Mouse (Mus musculus) heart, adult 2 months (tissue): ENCODE results near the gene Gm10053. TPM values are rescaled to one million over a fixed set of nuclear protein-coding genes. Genes with fewer than 3 reads are reported as not detected.
A peak's percentile ranks its signal among the peaks of the same experiment; 100 is the strongest.

Experiments
- DNase-seq, 2 experiments: peaks; one replicate each; pipeline ENCODE4 v3.0.0; 2021
- H3K27ac ChIP-seq: fragments of 200-600 bp; 2 replicates; pipeline ENCODE4 v1.8.1; 2022
- H3K27me3 ChIP-seq: fragments of 200-500 bp; 2 replicates; pipeline ENCODE4 v1.6.1; 2012; ENCODE audit warnings: mild to moderate bottlenecking, low read length, inconsistent platforms, mixed read lengths; ENCODE audit not compliant: control insufficient read depth, insufficient read depth
- H3K36me3 ChIP-seq: fragments of 200-500 bp; 2 replicates; pipeline ENCODE4 v1.6.1; 2012; ENCODE audit warnings: low read length, inconsistent platforms; ENCODE audit not compliant: control insufficient read depth, insufficient read depth
- H3K4me1 ChIP-seq: fragments of 200-500 bp; 2 replicates; pipeline ENCODE4 v1.6.1; 2011; ENCODE audit warnings: low read length; ENCODE audit not compliant: control insufficient read depth, insufficient read depth
- H3K4me3 ChIP-seq: fragments of 200-600 bp; 2 replicates; pipeline ENCODE4 v1.8.1; 2022
- H3K79me2 ChIP-seq: fragments of 200-500 bp; replicated peaks from 2 replicates; pipeline ENCODE4 v1.6.1; 2012; ENCODE audit warnings: mild to moderate bottlenecking, inconsistent platforms, low read length, moderate library complexity, mixed read lengths; ENCODE audit not compliant: control insufficient read depth, insufficient read depth
- H3K9ac ChIP-seq: fragments of 200-500 bp; 2 replicates; pipeline ENCODE4 v1.6.1; 2012; ENCODE audit warnings: low read depth, mild to moderate bottlenecking, control low read depth, inconsistent platforms, low read length, mixed read lengths
- CTCF ChIP-seq: fragments of 200-600 bp; IDR thresholded peaks from 2 replicates; pipeline ENCODE4 v1.8.1; 2022; ENCODE audit warnings: antibody characterized with exemption, mild to moderate bottlenecking, moderate library complexity
- EP300 ChIP-seq: fragments of 200-500 bp; IDR thresholded peaks from 2 replicates; pipeline ENCODE4 v1.6.1; 2011; ENCODE audit warnings: low read depth, low read length, control low read depth; ENCODE audit not compliant: insufficient read depth
- POLR2A ChIP-seq: fragments of 200-500 bp; IDR thresholded peaks from 2 replicates; pipeline ENCODE4 v1.6.1; 2011; ENCODE audit warnings: mild to moderate bottlenecking, low read depth, low read length, control low read depth; ENCODE audit not compliant: insufficient read depth
- WGBS: fragments of 180-500 bp; shearing (Covaris S2); methylation state at CpG from one replicate; pipeline ENCODE4 v1.1.7; 2018; 5-methylcytosine and 5-hydroxymethylcytosine counted together
- intact Hi-C: fragments of 180-260 bp; cut with DNase I; formaldehyde crosslinking; loops from one replicate; pipeline ENCODE4 v1.15.1; 2025
- polyA plus RNA-seq: library from polyadenylated mRNA; depleted of rRNA; stranded (reverse); fragments of >200 nt; gene quantifications from 2 replicates; pipeline ENCODE4 v1.2.3, GENCODE M21; 2012
- total RNA-seq, 2 experiments: library from RNA; stranded (reverse); gene quantifications; 2 replicates each; pipeline ENCODE4 v1.2.3; 2021

Gm10053 gene
- total and polyA plus RNA-seq, 3 experiments, result 215 to 977 (median 930) TPM

DNA sequence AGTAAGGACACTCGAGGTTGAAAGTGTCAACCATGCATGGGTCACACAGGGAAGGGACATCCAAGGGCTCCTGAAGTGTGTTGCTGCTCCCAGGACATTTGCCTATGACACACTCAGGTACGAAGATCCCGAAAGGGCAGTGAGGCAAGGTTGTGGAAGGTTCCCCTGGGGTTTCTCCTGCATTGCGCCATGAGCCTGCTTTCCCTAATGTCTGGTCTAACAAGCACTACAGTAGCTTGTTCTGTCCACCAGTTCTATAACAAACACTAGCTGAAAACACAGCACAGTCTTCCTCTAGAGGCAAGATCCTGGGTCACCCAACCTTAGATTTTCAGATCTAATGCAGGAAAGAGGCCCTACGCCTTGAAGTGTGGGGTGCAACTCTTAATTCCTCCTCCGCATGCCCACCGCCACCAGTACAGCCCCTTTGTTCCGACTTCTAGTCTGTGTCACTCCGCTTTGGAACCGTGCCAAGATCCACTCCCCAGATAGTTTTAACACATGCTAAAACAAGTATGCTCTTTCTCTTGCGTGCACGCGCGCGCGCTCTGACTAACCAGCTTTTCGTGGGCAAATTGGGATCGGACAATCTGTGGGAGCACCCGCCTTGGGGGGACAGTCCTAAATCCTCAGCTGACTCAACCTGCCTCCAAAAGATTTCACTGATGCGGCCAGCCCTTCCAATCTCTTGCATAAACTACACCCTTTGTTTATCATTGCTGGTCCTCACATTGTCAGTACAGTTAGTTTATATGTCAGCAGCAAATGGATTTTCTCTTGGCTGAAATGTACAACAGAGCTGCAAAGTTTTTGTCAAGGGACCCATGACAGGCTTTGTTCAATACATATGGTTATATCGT lies 23.8 kb upstream of the Gm10053 start:
- DNase-seq, result peak; percentile 64 to 67
- TF ChIP-seq EP300 (0 out of 2 replicates have a peak, but pooled peaks have one; percentile 47), POLR2A (no peak), CTCF (no peak)
- Histone ChIP-seq H3K36me3 (peaks cover 15% of the 10 kb centered on the region), H3K4me3 (peak overlapping the region; percentile 39), H3K27ac (peak overlapping the region; percentile 66), H3K27me3 (no peaks in the 10 kb centered on the region), H3K79me2 (peaks cover 2% of the 10 kb centered on the region; the same call in 1 of the 2 replicates), H3K4me1 (peaks cover 11% of the 10 kb centered on the region), H3K9ac (peak overlapping the region; percentile 14; the same call in 1 of the 2 replicates)
- intact Hi-C loops, result no loop called here
- WGBS, result 46% methylated on average over 21 of the region's 21 CpGs

- H3K4me3 ChIP-seq, result peak overlapping the region; percentile 62
- peaks cover 2% of the 10 kb centered on the region; the same call in 1 of the 2 replicates for H3K36me3 ChIP-seq
- peak overlapping the region; percentile 74 for H3K9ac ChIP-seq
- H3K4me1 ChIP-seq, result no peaks in the 10 kb centered on the region
- peak overlapping the region; percentile 93 for H3K27ac ChIP-seq
- H3K79me2 ChIP-seq, result no peaks in the 10 kb centered on the region
- WGBS, result 15% methylated on average over 13 of the region's 13 CpGs
- intact Hi-C loops, result loop anchor here (2.0 to 10.0 kb wide), 2 partner anchors 62 to 576 kb away; partner anchors contain the start of gene Fxn
- DNase-seq, result no peak
- TF ChIP-seq EP300 (no peak), POLR2A (no peak), CTCF (no peak)
- H3K27me3 ChIP-seq, result no peaks in the 10 kb centered on the region
Observed at GRCm38 (mm10) chr19:24861276-24861611, 14.2 kb upstream of the Gm10053 start.

- DNase-seq, result peak; percentile 77 to 79
- intact Hi-C loops, result loop anchor here (2.0 to 10.0 kb wide), 2 partner anchors 63 to 577 kb away; partner anchors contain the start of gene Fxn
- Histone ChIP-seq H3K4me3 (peak within 1 kb of the TSS; percentile 62), H3K27ac (peak within 1 kb of the TSS; percentile 93), H3K79me2 (no peaks in the 10 kb centered on the region), H3K4me1 (no peaks in the 10 kb centered on the region), H3K27me3 (no peaks in the 10 kb centered on the region), H3K9ac (peak within 1 kb of the TSS; percentile 74), H3K36me3 (peaks cover under 1% of the 10 kb centered on the region; the same call in 1 of the 2 replicates)
- WGBS, result under 1% methylated on average over 39 of the region's 39 CpGs
- peak; percentile 53; the same call in 1 of the 2 replicates for TF ChIP-seq POLR2A
- TF ChIP-seq CTCF, result peak; percentile 52
- peak; percentile 45; the same call in 1 of the 2 replicates for TF ChIP-seq EP300
Observed at GRCm38 (mm10) chr19:24861612-24862451, 13.7 kb upstream of the Gm10053 start, which contains the start of gene Pgm5. Pgm5 (minus strand) TSS chr19:24861855.

DNA sequence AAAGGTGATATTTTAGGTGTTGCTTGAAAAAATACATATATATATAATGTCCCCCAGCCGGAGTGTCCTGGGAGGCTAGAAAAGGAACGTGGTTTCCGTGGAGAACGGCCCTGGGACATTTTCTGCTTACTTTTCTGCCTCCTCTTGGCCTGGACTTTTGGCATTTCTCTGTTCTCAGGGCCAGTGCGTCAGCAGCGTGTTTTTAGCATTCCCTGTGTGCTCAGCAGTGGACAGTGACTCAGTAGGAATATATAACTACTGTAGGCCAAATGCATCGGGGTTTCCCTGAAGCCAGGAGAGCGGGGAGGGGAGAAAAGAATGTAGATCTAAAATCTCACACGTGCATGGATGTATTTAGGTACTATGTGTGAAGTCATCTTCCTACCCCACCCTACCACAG lies 10.1 kb upstream of the Gm10053 start:
- Histone ChIP-seq H3K27ac (no peak overlapping the region), H3K79me2 (no peaks in the 10 kb centered on the region), H3K9ac (no peak overlapping the region), H3K4me1 (no peaks in the 10 kb centered on the region), H3K36me3 (no peaks in the 10 kb centered on the region), H3K4me3 (no peak overlapping the region), H3K27me3 (no peaks in the 10 kb centered on the region)
- no peak for TF ChIP-seq CTCF
- TF ChIP-seq EP300, result no peak
- no peak for TF ChIP-seq POLR2A
- no peak for DNase-seq
- intact Hi-C loops, result loop anchor here (10.0 kb wide), 1 partner anchor 581 kb away; the partner anchor contains the start of gene Fxn
- 85% methylated on average over 9 of the region's 9 CpGs for WGBS

GRCm38 (mm10) chr19:24871037-24871635 lies 4.3 kb upstream of the Gm10053 start:
- no peaks in the 10 kb centered on the region for H3K36me3 ChIP-seq
- H3K27me3 ChIP-seq, result no peaks in the 10 kb centered on the region
- H3K4me1 ChIP-seq, result no peaks in the 10 kb centered on the region
- no peak overlapping the region for H3K9ac ChIP-seq
- WGBS, result 13% methylated on average over 18 of the region's 18 CpGs
- TF ChIP-seq EP300 (peak; percentile 81), POLR2A (no peak), CTCF (peak; percentile 99)
- peak; percentile 49 to 79 for DNase-seq
- no peak overlapping the region for H3K4me3 ChIP-seq
- intact Hi-C loops, result loop anchor here (1.0 to 5.0 kb wide), 4 partner anchors 49 to 569 kb away; no protein-coding TSS in a partner anchor
- no peaks in the 10 kb centered on the region for H3K79me2 ChIP-seq
- no peak overlapping the region for H3K27ac ChIP-seq
